Comparison of ENCODE assay signal across 9 mouse cellular contexts in the genomic region with DNA sequence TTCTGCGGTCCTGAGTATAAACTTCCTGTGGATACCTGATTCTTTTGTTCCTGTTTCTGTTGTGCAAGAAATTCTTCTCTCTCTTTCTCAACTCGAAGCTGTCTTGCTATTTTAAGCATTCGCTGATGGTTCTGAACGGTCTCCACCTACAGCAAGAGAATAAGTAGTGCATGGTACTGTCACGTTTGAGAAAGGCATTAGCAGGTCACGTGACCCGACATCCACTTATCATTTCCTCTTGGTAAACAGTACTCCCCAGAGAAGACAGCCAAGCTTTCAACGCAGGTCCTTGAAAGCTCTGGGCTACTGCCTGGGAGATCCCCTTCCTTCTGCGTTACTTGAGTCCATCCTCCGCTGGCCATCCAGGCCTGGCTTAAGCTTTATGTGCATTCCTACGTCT. TPM values are rescaled to one million over a fixed set of nuclear protein-coding genes. Genes with fewer than 3 reads are reported as not detected.
A peak's percentile ranks its signal among the peaks of the same experiment; 100 is the strongest.
DNase-seq lines count a peak whose midpoint lies in the region; ATAC-seq and TF ChIP-seq lines count a peak whose summit lies in the region.
"Had no signal": no experiment of that assay in that cellular context is flagged by ENCODE, and none has a peak within 500 bp of the region (broad histone marks: within the 10 kb centered on the region; RNA-seq: fewer than 3 reads in every experiment).

No protein-coding gene starts in this region.

- TF ChIP-seq EP300 in heart, postnatal 0 days (IDR thresholded peaks at IDR 0.05; ENCODE audit: low read depth), result no peak

- peak overlapping the region; percentile 78 for H3K27ac ChIP-seq in heart, postnatal 0 days (ENCODE audit: low read depth)
- H3K27ac ChIP-seq: embryonic facial prominence, embryonic 15.5 days had no signal

- peak; percentile 30 for DNase-seq in embryo, embryonic 10.5 days (ENCODE audit: low spot score)
- DNase-seq in embryo, embryonic 10 days (ENCODE audit: low spot score), result no peak
- peak; percentile 91 for DNase-seq in CD4-positive, CD25-positive, alpha-beta regulatory T cell, adult 2 months (ENCODE audit: low read depth, low spot score)
- peak; percentile 96 for DNase-seq in heart, postnatal 0 days (ENCODE audit: low spot score)
- peak; percentile 79 to 85 for DNase-seq in lung, postnatal 4 days
- peak; percentile 71 for DNase-seq in thymus, postnatal 14 days
- no peak for DNase-seq in urinary bladder, postnatal 25 days (ENCODE audit: low spot score)
- DNase-seq in layer of hippocampus, postnatal 14 days (ENCODE audit: low spot score in 2 of 2), result no peak

- H3K9me3 ChIP-seq in heart, postnatal 0 days (replicated peaks; ENCODE audit: control insufficient read depth, low read length), result no peaks in the 10 kb centered on the region
- H3K9me3 ChIP-seq: embryonic facial prominence, embryonic 15.5 days had no signal

- peaks cover 14% of the 10 kb centered on the region for H3K4me1 ChIP-seq in heart, postnatal 0 days (ENCODE audit: control insufficient read depth, insufficient read depth)
- H3K4me1 ChIP-seq: embryonic facial prominence, embryonic 15.5 days had no signal

- H3K4me3 ChIP-seq in heart, postnatal 0 days (ENCODE audit: low read depth, low read length), result no peak overlapping the region
- H3K4me3 ChIP-seq: embryonic facial prominence, embryonic 15.5 days had no signal

- peaks cover 38% of the 10 kb centered on the region for H3K36me3 ChIP-seq in heart, postnatal 0 days (replicated peaks; ENCODE audit: control insufficient read depth, insufficient read depth, low read length)

- TF ChIP-seq CTCF in heart, postnatal 0 days (IDR thresholded peaks at IDR 0.05; ENCODE audit: low read depth), result peak; percentile 48

- peak; percentile 91 for ATAC-seq in heart, postnatal 0 days (ENCODE audit: insufficient read depth, low read depth)

- 10% methylated on average over 11 of the region's 11 CpGs for WGBS in heart, postnatal 0 days

- H3K4me2 ChIP-seq in heart, postnatal 0 days (ENCODE audit: low read depth, low read length), result no peak overlapping the region
- H3K4me2 ChIP-seq: embryonic facial prominence, embryonic 15.5 days had no signal

- H3K9ac ChIP-seq in heart, postnatal 0 days (replicated peaks; ENCODE audit: low read depth, low read length), result no peak overlapping the region
- H3K9ac ChIP-seq: embryonic facial prominence, embryonic 15.5 days had no signal

- no peaks in the 10 kb centered on the region for H3K27me3 ChIP-seq in heart, postnatal 0 days (ENCODE audit: control insufficient read depth, insufficient read depth, low read length)
- H3K27me3 ChIP-seq: embryonic facial prominence, embryonic 15.5 days had no signal

RNA-seq across cellular contexts. Expression of gene Ift81, which starts 12.1 kb away (rescaled TPM):
- total RNA-seq in heart, postnatal 0 days (2014; rRNA removed; ENCODE audit: low replicate concordance), result 36.3 and 43.8 TPM in 2 replicates
- polyA plus RNA-seq in heart, postnatal 0 days (2015; fragmentation: Nextera tagmentation; extraction: Ambion mirVana), result 50.3 and 51.6 TPM in 2 replicates
- 10 to 100 TPM; 31.0 to 31.1 TPM for total RNA-seq in layer of hippocampus, postnatal 14 days (2021)

RNA-seq across cellular contexts. Expression of gene P2rx7, which starts 41.5 kb away (rescaled TPM):
- 2.7 and 4.4 TPM in 2 replicates for total RNA-seq in heart, postnatal 0 days (2014; rRNA removed; ENCODE audit: low replicate concordance)
- polyA plus RNA-seq in heart, postnatal 0 days (2015; fragmentation: Nextera tagmentation; extraction: Ambion mirVana), result 1.6 and 2.2 TPM in 2 replicates
- 1 to 10 TPM; 7.8 TPM for total RNA-seq in layer of hippocampus, postnatal 14 days (2021)

Comparison
In these comparisons a context has a peak if more than half of its experiments do, and no peak if none do; other contexts are left out.
1. DNase-seq: peak in embryo, embryonic 10.5 days (single experiment), CD4-positive, CD25-positive, alpha-beta regulatory T cell, adult 2 months (single experiment), heart, postnatal 0 days (single experiment), lung, postnatal 4 days (2 of 2) and thymus, postnatal 14 days (single experiment); none in embryo, embryonic 10 days (single experiment), urinary bladder, postnatal 25 days (single experiment) and layer of hippocampus, postnatal 14 days (0 of 2).